8 mouse cellular contexts compared by ENCODE assay signal in genomic region chr5:143909417-143910400, GRCm38 (mm10). TPM values are rescaled to one million over a fixed set of nuclear protein-coding genes. Genes with fewer than 3 reads are reported as not detected.
DNase-seq lines count a peak whose midpoint lies in the region; ATAC-seq lines count a peak whose summit lies in the region.

Aimp2 (minus strand) TSS chr5:143909847.
Pms2 (plus strand) TSS chr5:143909964.

- no peaks in the 10 kb centered on the region for H3K27me3 ChIP-seq in heart, embryonic 14.5 days (ENCODE audit: control insufficient read depth, insufficient read depth, low read length)
- no peaks in the 10 kb centered on the region for H3K27me3 ChIP-seq in liver, embryonic 13.5 days
- H3K27me3 ChIP-seq in stomach, embryonic 16.5 days (ENCODE audit: control insufficient read depth, insufficient read depth, low read length) = no peaks in the 10 kb centered on the region

- H3K27ac ChIP-seq in heart, embryonic 14.5 days (replicated peaks in 1 of 2; ENCODE audit: control insufficient read depth in 1 of 2, insufficient read depth in 1 of 2, low read depth in 2 of 2, low read length in 2 of 2) = peak within 1 kb of the TSS; percentile 91 to 94
- peak within 1 kb of the TSS; percentile 97 for H3K27ac ChIP-seq in liver, embryonic 13.5 days
- peak within 1 kb of the TSS; percentile 85 for H3K27ac ChIP-seq in stomach, embryonic 16.5 days (ENCODE audit: low read length)

- peak within 1 kb of the TSS; percentile 79 for H3K9ac ChIP-seq in heart, embryonic 14.5 days (ENCODE audit: low read length)
- peak within 1 kb of the TSS; percentile 82 for H3K9ac ChIP-seq in liver, embryonic 13.5 days
- peak within 1 kb of the TSS; percentile 82 for H3K9ac ChIP-seq in stomach, embryonic 16.5 days (ENCODE audit: low read length)

- DNase-seq in c-Kit-negative CD71-positive TER-119-positive erythroid progenitor cells, embryonic 14.5 days (ENCODE audit: low read depth, low spot score) = peak; percentile 98
- DNase-seq in fibroblast of lung, adult 2 months (ENCODE audit: low read depth) = peak; percentile 98
- DNase-seq in kidney, postnatal 14 days = peak; percentile 97
- peak; percentile 96 for DNase-seq in liver, embryonic 13.5 days
- peak; percentile 94 for DNase-seq in neural tube, embryonic 10.5 days (ENCODE audit: extremely low spot score, low spot score)

- no peaks in the 10 kb centered on the region for H3K9me3 ChIP-seq in heart, embryonic 14.5 days (ENCODE audit: control insufficient read depth, low read length)
- H3K9me3 ChIP-seq in liver, embryonic 13.5 days (replicated peaks) = no peaks in the 10 kb centered on the region
- no peaks in the 10 kb centered on the region for H3K9me3 ChIP-seq in stomach, embryonic 16.5 days (replicated peaks; ENCODE audit: control insufficient read depth, low read length)

- H3K4me1 ChIP-seq in heart, embryonic 14.5 days (ENCODE audit: control insufficient read depth in 2 of 2, insufficient read depth in 2 of 2, low read length in 2 of 2) = peaks cover 3 to 28% of the 10 kb centered on the region in 2 experiments; a peak in 3 of 4 replicates
- H3K4me1 ChIP-seq in liver, embryonic 13.5 days (replicated peaks) = peaks cover 42% of the 10 kb centered on the region
- peaks cover 19% of the 10 kb centered on the region for H3K4me1 ChIP-seq in stomach, embryonic 16.5 days (ENCODE audit: control insufficient read depth, insufficient read depth, low read length)

- under 1% methylated on average over 70 of the region's 70 CpGs for WGBS in heart, embryonic 14.5 days
- WGBS in liver, embryonic 13.5 days (ENCODE audit: insufficient replicate concordance) = under 1% methylated on average over 70 of the region's 70 CpGs
- WGBS in stomach, embryonic 16.5 days = under 1% methylated on average over 70 of the region's 70 CpGs

- H3K4me3 ChIP-seq in heart, embryonic 14.5 days (ENCODE audit: control insufficient read depth in 1 of 2, insufficient read depth in 1 of 2, low read depth in 1 of 2, low read length in 2 of 2) = peak within 1 kb of the TSS; percentile 75 to 84
- H3K4me3 ChIP-seq in liver, embryonic 13.5 days (replicated peaks) = peak within 1 kb of the TSS; percentile 76
- H3K4me3 ChIP-seq in stomach, embryonic 16.5 days (replicated peaks; ENCODE audit: low read length) = peak within 1 kb of the TSS; percentile 83

- ATAC-seq in CD4-positive, CD25-positive, alpha-beta regulatory T cell, adult 4 months = peak; percentile 98
- ATAC-seq in heart, embryonic 14.5 days (ENCODE audit: insufficient number of reproducible peaks, insufficient read depth, low FRiP score, low read depth) = peak; percentile 98
- peak; percentile 94 for ATAC-seq in liver, embryonic 13.5 days (ENCODE audit: low read depth)
- peak; percentile 99 for ATAC-seq in stomach, embryonic 16.5 days (ENCODE audit: insufficient read depth, low FRiP score)

- peak within 1 kb of the TSS; percentile 91 for H3K4me2 ChIP-seq in heart, embryonic 14.5 days (ENCODE audit: low read length)
- H3K4me2 ChIP-seq in liver, embryonic 13.5 days = peak within 1 kb of the TSS; percentile 91
- H3K4me2 ChIP-seq in stomach, embryonic 16.5 days (ENCODE audit: low read depth, low read length) = peak within 1 kb of the TSS; percentile 77

- peaks cover 30% of the 10 kb centered on the region for H3K36me3 ChIP-seq in heart, embryonic 14.5 days (ENCODE audit: control insufficient read depth, insufficient read depth, low read length)
- peaks cover 40% of the 10 kb centered on the region for H3K36me3 ChIP-seq in liver, embryonic 13.5 days
- peaks cover 5% of the 10 kb centered on the region; the same call in 1 of the 2 replicates for H3K36me3 ChIP-seq in stomach, embryonic 16.5 days (ENCODE audit: control insufficient read depth, insufficient read depth, low read length)

RNA-seq across cellular contexts. Expression of gene Aimp2, which starts in this region (rescaled TPM):
- 10 to 100 TPM; 40.8 to 68.8 TPM for polyA plus RNA-seq in CD4-positive, CD25-positive, alpha-beta regulatory T cell, adult 4 months (2017; shearing (Covaris generic))
- 86.9 and 95.2 TPM in 2 replicates for polyA plus RNA-seq in heart, embryonic 14.5 days (2014; fragmentation: Nextera tagmentation; extraction: Ambion mirVana)
- 68.9 and 73.2 TPM in 2 replicates for polyA plus RNA-seq in liver, embryonic 13.5 days (2015; fragmentation: Nextera tagmentation; extraction: Ambion mirVana)
- 92.1 and 95.8 TPM in 2 replicates for polyA plus RNA-seq in stomach, embryonic 16.5 days (2015; fragmentation: Nextera tagmentation; extraction: Ambion mirVana)

RNA-seq across cellular contexts. Expression of gene Pms2, which starts in this region (rescaled TPM):
- polyA plus RNA-seq in CD4-positive, CD25-positive, alpha-beta regulatory T cell, adult 4 months (2017; shearing (Covaris generic)) = 10 to 100 TPM; 45.6 to 56.3 TPM
- polyA plus RNA-seq in heart, embryonic 14.5 days (2014; fragmentation: Nextera tagmentation; extraction: Ambion mirVana) = 19.2 and 20.9 TPM in 2 replicates
- polyA plus RNA-seq in liver, embryonic 13.5 days (2015; fragmentation: Nextera tagmentation; extraction: Ambion mirVana) = 16.9 and 21.5 TPM in 2 replicates
- polyA plus RNA-seq in stomach, embryonic 16.5 days (2015; fragmentation: Nextera tagmentation; extraction: Ambion mirVana) = 21.4 and 21.5 TPM in 2 replicates

Comparison
In these comparisons a context has a peak if more than half of its experiments do, and no peak if none do; other contexts are left out.
1. Peak in every context shown above with its lines: DNase-seq, ATAC-seq, H3K4me3 ChIP-seq and H3K27ac ChIP-seq.